Mouse (Mus musculus) spleen, adult 12 weeks (tissue): ENCODE results near the gene Il1rl1.

ENCODE experiments used
- DNase-seq: peaks from one replicate; pipeline ENCODE4 v3.0.0; 2022; ENCODE audit warnings: low spot score

Gene Il1rl1

GRCm38 (mm10) chr1:40437340-40437739, 8.0 kb downstream of the Il1rl1 start:
- no peak for DNase-seq

- no peak for DNase-seq
These were observed 10.1 kb downstream of the Il1rl1 start for GRCm38 (mm10) chr1:40439504-40439903.

GRCm38 (mm10) chr1:40444800-40445199, 15.4 kb downstream of the Il1rl1 start:
- no peak for DNase-seq

GRCm38 (mm10) chr1:40465477-40466430, 36.4 kb downstream of the Il1rl1 start, which contains the start of gene Il18r1:
Gene Il18r1 (plus strand): TSS chr1:40465552.
- peak; percentile 15 for DNase-seq

- no peak for DNase-seq
These were observed 37.9 kb downstream of the Il1rl1 start for GRCm38 (mm10) chr1:40467306-40467705.

- no peak for DNase-seq
These were observed 39.4 kb downstream of the Il1rl1 start for GRCm38 (mm10) chr1:40468805-40469204.

- DNase-seq, result no peak
These were observed 40.5 kb downstream of the Il1rl1 start for GRCm38 (mm10) chr1:40469900-40470299.

GRCm38 (mm10) chr1:40472401-40472800, 43.0 kb downstream of the Il1rl1 start:
- DNase-seq, result no peak

- no peak for DNase-seq
These were observed 44.3 kb downstream of the Il1rl1 start for GRCm38 (mm10) chr1:40473640-40474039.

GRCm38 (mm10) chr1:40474336-40474735, 45.0 kb downstream of the Il1rl1 start:
- DNase-seq, result no peak

- DNase-seq, result no peak
These were observed 46.3 kb downstream of the Il1rl1 start for GRCm38 (mm10) chr1:40475697-40476096.

- DNase-seq, result no peak
These were observed 47.4 kb downstream of the Il1rl1 start for GRCm38 (mm10) chr1:40476756-40477155.

GRCm38 (mm10) chr1:40479505-40479923, 50.1 kb downstream of the Il1rl1 start:
- DNase-seq, result no peak

- no peak for DNase-seq
These were observed 65.2 kb downstream of the Il1rl1 start for GRCm38 (mm10) chr1:40494594-40494993.

GRCm38 (mm10) chr1:40499708-40500107, 70.3 kb downstream of the Il1rl1 start:
- no peak for DNase-seq

- no peak for DNase-seq
These were observed 71.8 kb downstream of the Il1rl1 start for GRCm38 (mm10) chr1:40501126-40501525.

- no peak for DNase-seq
These were observed 72.4 kb downstream of the Il1rl1 start for GRCm38 (mm10) chr1:40501546-40502398.

- DNase-seq, result no peak
These were observed 75.2 kb downstream of the Il1rl1 start for GRCm38 (mm10) chr1:40504548-40504947.
